In genomic region chr11:55444772-55445171, GRCm38 (mm10) we compare ENCODE assay signal across 9 mouse cellular contexts. TPM values are rescaled to one million over a fixed set of nuclear protein-coding genes. Genes with fewer than 3 reads are reported as not detected.
A peak's percentile ranks its signal among the peaks of the same experiment; 100 is the strongest.
DNase-seq lines count a peak whose midpoint lies in the region; ATAC-seq and TF ChIP-seq lines count a peak whose summit lies in the region.
"Had no signal": no experiment of that assay in that cellular context is flagged by ENCODE, and none has a peak within 500 bp of the region (broad histone marks: within the 10 kb centered on the region; RNA-seq: fewer than 3 reads in every experiment).

No protein-coding gene starts in this region.

- no peak overlapping the region for H3K4me2 ChIP-seq in embryonic facial prominence, embryonic 11.5 days (ENCODE audit: low read depth, low read length)
- H3K4me2 ChIP-seq in intestine, embryonic 14.5 days (ENCODE audit: low read length) = no peak overlapping the region
- no peak overlapping the region for H3K4me2 ChIP-seq in lung, postnatal 0 days (replicated peaks; ENCODE audit: low read depth, low read length)
- H3K4me2 ChIP-seq in stomach, postnatal 0 days (replicated peaks; ENCODE audit: low read depth) = no peak overlapping the region
- H3K4me2 ChIP-seq: heart, embryonic 13.5 days had no signal

- 5% methylated on average over 1 of the region's 1 CpGs for WGBS in embryonic facial prominence, embryonic 11.5 days
- 4% methylated on average over 1 of the region's 1 CpGs for WGBS in intestine, embryonic 14.5 days
- 0% methylated on average over 1 of the region's 1 CpGs for WGBS in lung, postnatal 0 days
- 0% methylated on average over 1 of the region's 1 CpGs for WGBS in stomach, postnatal 0 days

- H3K36me3 ChIP-seq in embryonic facial prominence, embryonic 11.5 days (replicated peaks; ENCODE audit: control insufficient read depth, insufficient read depth, low read depth, low read length) = no peaks in the 10 kb centered on the region
- H3K36me3 ChIP-seq in intestine, embryonic 14.5 days (ENCODE audit: control insufficient read depth, insufficient read depth, low read length) = peaks cover 19% of the 10 kb centered on the region; the same call in 1 of the 2 replicates
- peaks cover 16% of the 10 kb centered on the region; the same call in 1 of the 2 replicates for H3K36me3 ChIP-seq in lung, postnatal 0 days (ENCODE audit: insufficient read depth, low read length)
- peaks cover 5% of the 10 kb centered on the region for H3K36me3 ChIP-seq in stomach, postnatal 0 days (ENCODE audit: control insufficient read depth, insufficient read depth, low read length)

- H3K27me3 ChIP-seq in embryonic facial prominence, embryonic 11.5 days (ENCODE audit: control insufficient read depth, insufficient read depth, low read length) = no peaks in the 10 kb centered on the region
- H3K27me3 ChIP-seq in intestine, embryonic 14.5 days (replicated peaks; ENCODE audit: control insufficient read depth, insufficient read depth, low read length) = no peaks in the 10 kb centered on the region
- no peaks in the 10 kb centered on the region for H3K27me3 ChIP-seq in lung, postnatal 0 days (replicated peaks; ENCODE audit: insufficient read depth, low read length)
- no peaks in the 10 kb centered on the region for H3K27me3 ChIP-seq in stomach, postnatal 0 days (ENCODE audit: control insufficient read depth, insufficient read depth, low read length)
- H3K27me3 ChIP-seq: heart, embryonic 13.5 days had no signal

- TF ChIP-seq CTCF in lung, postnatal 0 days (IDR thresholded peaks at IDR 0.05) = peak; percentile 88
- peak; percentile 90 for TF ChIP-seq CTCF in stomach, postnatal 0 days (IDR thresholded peaks at IDR 0.05; ENCODE audit: low read depth)

- TF ChIP-seq EP300 in lung, postnatal 0 days (IDR thresholded peaks at IDR 0.05) = no peak
- TF ChIP-seq EP300 in stomach, postnatal 0 days (optimal IDR thresholded peaks at IDR 0.05) = no peak

- DNase-seq in CD4-positive, CD25-positive, alpha-beta regulatory T cell, adult 2 months (ENCODE audit: low read depth, low spot score) = peak; percentile 67
- peak; percentile 52 for DNase-seq in right cerebral cortex, postnatal 10 days (ENCODE audit: low spot score in 2 of 2)
- DNase-seq in right cerebral cortex, postnatal 36 days (ENCODE audit: low spot score in 2 of 2) = no peak
- peak; percentile 94 for DNase-seq in embryonic facial prominence, embryonic 11.5 days (ENCODE audit: low spot score)
- peak; percentile 74 for DNase-seq in intestine, embryonic 14.5 days (ENCODE audit: low spot score)
- DNase-seq in lung, postnatal 0 days (ENCODE audit: low spot score) = peak; percentile 91
- DNase-seq in stomach, postnatal 0 days (ENCODE audit: low spot score) = no peak

- no peak overlapping the region for H3K27ac ChIP-seq in embryonic facial prominence, embryonic 11.5 days (replicated peaks; ENCODE audit: low read depth, low read length)
- H3K27ac ChIP-seq in intestine, embryonic 14.5 days (ENCODE audit: low read depth) = no peak overlapping the region
- H3K27ac ChIP-seq in lung, postnatal 0 days (ENCODE audit: low read length) = no peak overlapping the region
- no peak overlapping the region for H3K27ac ChIP-seq in stomach, postnatal 0 days (replicated peaks)

- H3K9ac ChIP-seq in embryonic facial prominence, embryonic 11.5 days (replicated peaks; ENCODE audit: low read length) = no peak overlapping the region
- no peak overlapping the region for H3K9ac ChIP-seq in intestine, embryonic 14.5 days (ENCODE audit: low read length)
- H3K9ac ChIP-seq in lung, postnatal 0 days (replicated peaks; ENCODE audit: low read depth) = no peak overlapping the region
- H3K9ac ChIP-seq in stomach, postnatal 0 days (ENCODE audit: low read length) = no peak overlapping the region
- H3K9ac ChIP-seq: heart, embryonic 13.5 days had no signal

- no peak for ATAC-seq in CD4-positive, CD25-positive, alpha-beta regulatory T cell, adult 4 months
- no peak for ATAC-seq in embryonic facial prominence, embryonic 11.5 days (replicated peaks; ENCODE audit: insufficient number of reproducible peaks, low FRiP score, low TSS enrichment, low read depth)
- ATAC-seq in intestine, embryonic 14.5 days (replicated peaks; ENCODE audit: low FRiP score, low TSS enrichment, low read depth) = no peak; the same call in 1 of the 2 replicates
- ATAC-seq in lung, postnatal 0 days = peak; percentile 55
- peak; percentile 61; the same call in 1 of the 2 replicates for ATAC-seq in stomach, postnatal 0 days (ENCODE audit: low FRiP score, low TSS enrichment)

- no peak overlapping the region for H3K4me3 ChIP-seq in embryonic facial prominence, embryonic 11.5 days (ENCODE audit: low read depth, low read length)
- no peak overlapping the region for H3K4me3 ChIP-seq in intestine, embryonic 14.5 days (ENCODE audit: low read depth, low read length)
- H3K4me3 ChIP-seq in lung, postnatal 0 days (ENCODE audit: low read depth, low read length) = no peak overlapping the region
- no peak overlapping the region for H3K4me3 ChIP-seq in stomach, postnatal 0 days (ENCODE audit: low read depth, low read length)
- H3K4me3 ChIP-seq: heart, embryonic 13.5 days had no signal

- H3K9me3 ChIP-seq in embryonic facial prominence, embryonic 11.5 days (replicated peaks; ENCODE audit: control insufficient read depth, low read length) = no peaks in the 10 kb centered on the region
- H3K9me3 ChIP-seq in intestine, embryonic 14.5 days (ENCODE audit: control insufficient read depth, low read length) = no peaks in the 10 kb centered on the region
- H3K9me3 ChIP-seq in lung, postnatal 0 days (ENCODE audit: low read length) = no peaks in the 10 kb centered on the region
- H3K9me3 ChIP-seq in stomach, postnatal 0 days (ENCODE audit: control insufficient read depth, low read length) = no peaks in the 10 kb centered on the region
- H3K9me3 ChIP-seq: heart, embryonic 13.5 days had no signal

- no peaks in the 10 kb centered on the region for H3K4me1 ChIP-seq in embryonic facial prominence, embryonic 11.5 days (ENCODE audit: control insufficient read depth, insufficient read depth, low read length)
- H3K4me1 ChIP-seq in intestine, embryonic 14.5 days (replicated peaks; ENCODE audit: control insufficient read depth, insufficient read depth, low read length) = no peaks in the 10 kb centered on the region
- H3K4me1 ChIP-seq in lung, postnatal 0 days (ENCODE audit: insufficient read depth, low read depth, low read length) = no peaks in the 10 kb centered on the region
- no peaks in the 10 kb centered on the region for H3K4me1 ChIP-seq in stomach, postnatal 0 days (replicated peaks; ENCODE audit: control insufficient read depth, insufficient read depth)

RNA-seq across cellular contexts. Expression of gene Atox1, which starts 16.3 kb away (rescaled TPM):
- 100 to 1,000 TPM; 157 to 199 TPM for polyA plus RNA-seq in CD4-positive, CD25-positive, alpha-beta regulatory T cell, adult 4 months (2017; shearing (Covaris generic))
- 243 and 262 TPM in 2 replicates for polyA plus RNA-seq in embryonic facial prominence, embryonic 11.5 days (2014; fragmentation: Nextera tagmentation; extraction: Ambion mirVana)
- 400 and 443 TPM in 2 replicates for polyA plus RNA-seq in intestine, embryonic 14.5 days (2014; fragmentation: Nextera tagmentation; extraction: Ambion mirVana)
- 440 and 498 TPM in 2 replicates for polyA plus RNA-seq in lung, postnatal 0 days (2015; fragmentation: Nextera tagmentation; extraction: Ambion mirVana)
- polyA plus RNA-seq in stomach, postnatal 0 days (2015; fragmentation: Nextera tagmentation; extraction: Ambion mirVana) = 508 and 530 TPM in 2 replicates

RNA-seq across cellular contexts. Expression of gene Sparc, which starts 21.8 kb away (rescaled TPM):
- polyA plus RNA-seq in CD4-positive, CD25-positive, alpha-beta regulatory T cell, adult 4 months (2017; shearing (Covaris generic)) = under 1 TPM in 1 of 2 experiments, not detected in 1; 0.28 TPM
- 423 and 462 TPM in 2 replicates for polyA plus RNA-seq in embryonic facial prominence, embryonic 11.5 days (2014; fragmentation: Nextera tagmentation; extraction: Ambion mirVana)
- 1,391 and 1,474 TPM in 2 replicates for polyA plus RNA-seq in intestine, embryonic 14.5 days (2014; fragmentation: Nextera tagmentation; extraction: Ambion mirVana)
- 3,302 and 3,486 TPM in 2 replicates for polyA plus RNA-seq in lung, postnatal 0 days (2015; fragmentation: Nextera tagmentation; extraction: Ambion mirVana)
- polyA plus RNA-seq in stomach, postnatal 0 days (2015; fragmentation: Nextera tagmentation; extraction: Ambion mirVana) = 1,616 and 1,849 TPM in 2 replicates

RNA-seq across cellular contexts. Expression of gene G3bp1, which starts 24.7 kb away (rescaled TPM):
- polyA plus RNA-seq in CD4-positive, CD25-positive, alpha-beta regulatory T cell, adult 4 months (2017; shearing (Covaris generic)) = 10 to 100 TPM; 61.1 to 74.7 TPM
- polyA plus RNA-seq in embryonic facial prominence, embryonic 11.5 days (2014; fragmentation: Nextera tagmentation; extraction: Ambion mirVana) = 261 and 263 TPM in 2 replicates
- polyA plus RNA-seq in intestine, embryonic 14.5 days (2014; fragmentation: Nextera tagmentation; extraction: Ambion mirVana) = 198 and 212 TPM in 2 replicates
- 47.7 and 52.5 TPM in 2 replicates for polyA plus RNA-seq in lung, postnatal 0 days (2015; fragmentation: Nextera tagmentation; extraction: Ambion mirVana)
- polyA plus RNA-seq in stomach, postnatal 0 days (2015; fragmentation: Nextera tagmentation; extraction: Ambion mirVana) = 59.5 and 59.8 TPM in 2 replicates

Comparison
In these comparisons a context has a peak if more than half of its experiments do, and no peak if none do; other contexts are left out.
1. DNase-seq: peak in CD4-positive, CD25-positive, alpha-beta regulatory T cell, adult 2 months (single experiment), right cerebral cortex, postnatal 10 days (2 of 2), embryonic facial prominence, embryonic 11.5 days (single experiment), intestine, embryonic 14.5 days (single experiment) and lung, postnatal 0 days (single experiment); none in right cerebral cortex, postnatal 36 days (0 of 2) and stomach, postnatal 0 days (single experiment).
2. ATAC-seq: peak in lung, postnatal 0 days (single experiment) and stomach, postnatal 0 days (single experiment); none in CD4-positive, CD25-positive, alpha-beta regulatory T cell, adult 4 months (single experiment), embryonic facial prominence, embryonic 11.5 days (single experiment) and intestine, embryonic 14.5 days (single experiment).
3. RNA of gene Sparc, which starts 21.8 kb away (polyA plus RNA-seq): 3,302 to 3,486 TPM in lung, postnatal 0 days, 1,616 to 1,849 TPM in stomach, postnatal 0 days, 1,391 to 1,474 TPM in intestine, embryonic 14.5 days and 423 to 462 TPM in embryonic facial prominence, embryonic 11.5 days; 0.28 TPM in CD4-positive, CD25-positive, alpha-beta regulatory T cell, adult 4 months; every median in the first group is over 100 times any median in the second.